Mouse (Mus musculus) bone marrow, adult 2 months (tissue): ENCODE measurements at regions not wholly inside any gene's neighbourhood (a gene's known extent, or its start where the extent isn't known, plus 50 kb on each side); places are given as distances from the start of the nearest gene placed in this dataset.

Experiments
- CTCF ChIP-seq: fragments of 200-500 bp; IDR thresholded peaks from 2 replicates; pipeline ENCODE4 v1.5.1; 2011; ENCODE audit warnings: low read length, control low read depth; ENCODE audit not compliant: control insufficient read depth, insufficient read depth
- POLR2A ChIP-seq: fragments of 200-500 bp; IDR thresholded peaks from 2 replicates; pipeline ENCODE4 v1.6.1; 2011; ENCODE audit warnings: low read depth, mild to moderate bottlenecking, control low read depth, low read length, borderline replicate concordance; ENCODE audit not compliant: control insufficient read depth

DNA sequence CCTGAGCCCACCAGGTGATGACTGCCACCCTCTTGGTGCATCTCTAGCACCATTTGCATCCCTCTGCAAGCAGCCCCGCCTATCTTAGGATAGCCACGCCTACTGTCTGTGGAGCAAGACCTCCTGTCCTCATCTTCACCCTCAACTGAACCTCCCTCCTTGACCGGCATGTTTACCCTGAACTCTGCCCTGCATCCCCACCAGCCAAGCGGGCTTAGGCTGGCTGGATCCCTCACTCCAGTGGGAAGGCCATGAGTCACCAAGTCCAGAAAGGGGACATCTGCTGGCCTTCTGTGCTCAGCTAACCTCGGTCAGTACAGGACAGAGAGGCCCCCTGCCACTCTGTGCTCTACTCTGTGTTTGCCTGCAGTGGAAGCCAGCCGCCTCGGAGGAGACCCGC lies 96.0 kb upstream of the Wnt4 start:
- TF ChIP-seq CTCF: no peak
- no peak for TF ChIP-seq POLR2A
